Mouse (Mus musculus): ENCODE results near the gene Cep170. TPM values are rescaled to one million over a fixed set of nuclear protein-coding genes. Genes with fewer than 3 reads are reported as not detected.
A peak's percentile ranks its signal among the peaks of the same experiment; 100 is the strongest.

Gene Cep170
- total and polyA plus RNA-seq, 2 experiments: 1.6 to 6.4 TPM

DNA sequence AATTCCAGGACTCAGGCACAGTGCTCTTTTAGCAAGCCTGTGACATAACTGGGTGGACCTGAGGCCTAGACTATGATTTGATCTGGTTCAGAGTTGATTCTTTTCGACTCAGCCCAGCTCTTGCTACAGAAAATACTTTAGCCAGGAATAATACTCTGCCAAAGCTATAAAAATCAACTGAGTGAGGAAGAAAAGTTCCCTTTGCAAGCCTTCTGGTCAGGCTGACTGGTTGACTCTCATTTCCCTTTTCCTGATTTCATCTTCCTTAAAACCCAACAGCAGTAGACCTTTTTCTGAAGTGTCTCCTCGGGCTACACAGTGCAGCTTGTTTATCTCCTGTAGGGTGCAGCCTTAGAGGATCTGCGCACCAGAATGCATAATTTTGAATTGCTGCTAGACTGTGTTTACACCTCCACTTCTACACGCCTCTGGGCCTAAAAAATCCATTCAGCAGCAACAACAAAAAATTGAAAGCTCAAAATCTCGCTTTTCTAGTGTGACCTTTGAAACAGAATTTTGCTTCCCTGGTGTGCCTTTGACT lies 14.1 kb upstream of the Cep170 start:
- 68% methylated on average over 5 of the region's 5 CpGs for WGBS
- Histone ChIP-seq H3K79me2 (ENCODE audit: control insufficient read depth, insufficient read depth, low read length) (peaks cover 5% of the 10 kb centered on the region; the same call in 1 of the 2 replicates), H3K36me3 (ENCODE audit: control insufficient read depth, insufficient read depth, low read length) (peaks cover 9% of the 10 kb centered on the region), H3K4me1 (ENCODE audit: control insufficient read depth, insufficient read depth, low read length) (peaks cover 11% of the 10 kb centered on the region), H3K27ac (replicated peaks; ENCODE audit: insufficient read depth, low read depth, low read length) (no peak overlapping the region; the same call in 1 of the 2 replicates), H3K4me3 (ENCODE audit: insufficient read depth, low read depth, low read length) (no peak overlapping the region), H3K27me3 (ENCODE audit: control insufficient read depth, insufficient read depth, low read length) (no peaks in the 10 kb centered on the region), H3K9ac (ENCODE audit: low read depth, low read length) (no peak overlapping the region)
- peak; percentile 41 for DNase-seq (ENCODE audit: extremely low read depth, low read depth, low spot score)
- no peak for TF ChIP-seq CTCF (IDR thresholded peaks at IDR 0.05; ENCODE audit: low read depth, low read length)
- no peak for TF ChIP-seq POLR2A (IDR thresholded peaks at IDR 0.05; ENCODE audit: extremely low read depth, insufficient read depth, low read length)

DNA sequence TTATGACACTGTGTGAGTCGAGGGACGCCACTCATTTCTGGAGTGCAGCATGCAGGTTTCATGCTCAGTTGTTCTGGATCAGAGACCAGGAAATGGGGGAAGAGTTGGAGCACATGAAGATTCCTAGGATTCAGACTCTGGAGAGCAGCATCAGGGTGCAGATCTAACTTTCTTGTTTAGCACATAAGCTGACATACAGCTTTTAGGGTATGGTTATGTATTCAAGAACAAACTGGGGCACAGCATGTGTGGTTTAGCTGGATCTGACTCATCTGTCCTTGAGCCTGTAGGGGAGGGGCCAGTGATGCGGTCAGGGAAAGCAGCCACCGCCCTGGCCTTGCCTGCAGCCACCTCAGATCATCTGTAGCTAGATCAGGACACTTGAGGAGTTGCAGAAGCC lies 13.5 kb upstream of the Cep170 start:
- 67% methylated on average over 4 of the region's 4 CpGs for WGBS

DNA sequence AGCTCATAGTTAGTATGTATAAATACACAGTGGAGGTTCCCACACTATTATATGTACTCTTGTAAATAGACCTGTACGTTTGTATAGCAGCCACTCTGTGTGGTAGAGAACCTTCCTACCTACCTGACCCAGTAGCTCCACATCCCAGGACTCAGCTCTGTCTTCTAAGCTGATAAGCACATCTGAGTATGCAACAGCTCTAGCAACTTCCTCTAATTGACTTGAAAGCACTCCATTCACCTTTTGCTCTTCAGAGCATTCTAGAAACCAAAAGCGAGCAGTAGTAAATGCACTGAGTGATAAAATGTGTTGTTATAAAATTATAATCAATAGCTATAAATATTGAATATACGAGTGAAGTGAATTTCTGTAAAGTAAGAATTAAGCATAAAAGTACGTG lies 13.1 kb upstream of the Cep170 start:
- Histone ChIP-seq H3K36me3 (ENCODE audit: control insufficient read depth, insufficient read depth, low read length) (peaks cover 8% of the 10 kb centered on the region), H3K4me3 (ENCODE audit: insufficient read depth, low read depth, low read length) (no peak overlapping the region), H3K4me1 (ENCODE audit: control insufficient read depth, insufficient read depth, low read length) (peaks cover 9% of the 10 kb centered on the region; the same call in 1 of the 2 replicates), H3K27ac (replicated peaks; ENCODE audit: insufficient read depth, low read depth, low read length) (no peak overlapping the region), H3K9ac (ENCODE audit: low read depth, low read length) (no peak overlapping the region), H3K27me3 (ENCODE audit: control insufficient read depth, insufficient read depth, low read length) (no peaks in the 10 kb centered on the region), H3K79me2 (ENCODE audit: control insufficient read depth, insufficient read depth, low read length) (peaks cover 5% of the 10 kb centered on the region; the same call in 1 of the 2 replicates)
- 80% methylated on average over 4 of the region's 4 CpGs for WGBS
- TF ChIP-seq CTCF (IDR thresholded peaks at IDR 0.05; ENCODE audit: low read depth, low read length): no peak
- no peak for TF ChIP-seq POLR2A (IDR thresholded peaks at IDR 0.05; ENCODE audit: extremely low read depth, insufficient read depth, low read length)
- no peak for DNase-seq (ENCODE audit: extremely low read depth, low read depth, low spot score)

More for the DNA sequence above, 13.5 kb upstream of the Cep170 start:
- H3K27me3 ChIP-seq (ENCODE audit: control insufficient read depth, insufficient read depth, low read length): no peaks in the 10 kb centered on the region
- peaks cover 9% of the 10 kb centered on the region for H3K36me3 ChIP-seq (ENCODE audit: control insufficient read depth, insufficient read depth, low read length)
- H3K9ac ChIP-seq (ENCODE audit: low read depth, low read length): no peak overlapping the region
- DNase-seq (ENCODE audit: extremely low read depth, low read depth, low spot score): peak; percentile 33
- peak overlapping the region; percentile 27; the same call in 1 of the 2 replicates for H3K27ac ChIP-seq (replicated peaks; ENCODE audit: insufficient read depth, low read depth, low read length)
- H3K79me2 ChIP-seq (ENCODE audit: control insufficient read depth, insufficient read depth, low read length): peaks cover 5% of the 10 kb centered on the region; the same call in 1 of the 2 replicates
- no peak overlapping the region for H3K4me3 ChIP-seq (ENCODE audit: insufficient read depth, low read depth, low read length)
- H3K4me1 ChIP-seq (ENCODE audit: control insufficient read depth, insufficient read depth, low read length): peaks cover 9% of the 10 kb centered on the region; the same call in 1 of the 2 replicates
- TF ChIP-seq CTCF (IDR thresholded peaks at IDR 0.05; ENCODE audit: low read depth, low read length): no peak
- TF ChIP-seq POLR2A (IDR thresholded peaks at IDR 0.05; ENCODE audit: extremely low read depth, insufficient read depth, low read length): no peak

DNA sequence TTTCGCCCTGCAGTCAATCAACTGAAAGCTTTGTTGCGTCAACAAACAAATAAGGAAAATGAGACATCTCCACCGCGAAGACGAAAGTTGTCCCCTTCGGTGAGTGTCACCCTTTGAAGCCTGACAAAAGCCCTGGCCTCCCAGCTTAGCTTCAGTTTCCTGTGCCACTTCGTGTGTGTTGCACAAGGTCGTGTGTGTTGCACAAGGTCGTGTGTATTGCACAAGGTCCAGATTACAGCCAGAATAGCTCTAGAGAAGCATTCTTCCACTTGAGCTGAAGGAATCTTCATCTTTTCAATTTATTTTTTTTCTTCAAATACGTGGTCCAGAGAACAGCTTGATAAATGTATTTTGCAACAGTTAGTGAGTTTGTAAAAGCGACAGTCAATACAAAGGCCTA lies 12.3 kb upstream of the Cep170 start:
- WGBS: 16% methylated on average over 11 of the region's 11 CpGs
- no peaks in the 10 kb centered on the region for H3K27me3 ChIP-seq (ENCODE audit: control insufficient read depth, insufficient read depth, low read length)
- TF ChIP-seq POLR2A (IDR thresholded peaks at IDR 0.05; ENCODE audit: extremely low read depth, insufficient read depth, low read length) (no peak), CTCF (IDR thresholded peaks at IDR 0.05; ENCODE audit: low read depth, low read length) (no peak)
- peaks cover 5% of the 10 kb centered on the region; the same call in 1 of the 2 replicates for H3K79me2 ChIP-seq (ENCODE audit: control insufficient read depth, insufficient read depth, low read length)
- H3K4me1 ChIP-seq (ENCODE audit: control insufficient read depth, insufficient read depth, low read length): peaks cover 9% of the 10 kb centered on the region; the same call in 1 of the 2 replicates
- H3K27ac ChIP-seq (replicated peaks; ENCODE audit: insufficient read depth, low read depth, low read length): peak overlapping the region; percentile 88
- H3K36me3 ChIP-seq (ENCODE audit: control insufficient read depth, insufficient read depth, low read length): peaks cover 2% of the 10 kb centered on the region; the same call in 1 of the 2 replicates
- H3K9ac ChIP-seq (ENCODE audit: low read depth, low read length): no peak overlapping the region
- no peak overlapping the region for H3K4me3 ChIP-seq (ENCODE audit: insufficient read depth, low read depth, low read length)
- DNase-seq (ENCODE audit: extremely low read depth, low read depth, low spot score): peak; percentile 84

DNA sequence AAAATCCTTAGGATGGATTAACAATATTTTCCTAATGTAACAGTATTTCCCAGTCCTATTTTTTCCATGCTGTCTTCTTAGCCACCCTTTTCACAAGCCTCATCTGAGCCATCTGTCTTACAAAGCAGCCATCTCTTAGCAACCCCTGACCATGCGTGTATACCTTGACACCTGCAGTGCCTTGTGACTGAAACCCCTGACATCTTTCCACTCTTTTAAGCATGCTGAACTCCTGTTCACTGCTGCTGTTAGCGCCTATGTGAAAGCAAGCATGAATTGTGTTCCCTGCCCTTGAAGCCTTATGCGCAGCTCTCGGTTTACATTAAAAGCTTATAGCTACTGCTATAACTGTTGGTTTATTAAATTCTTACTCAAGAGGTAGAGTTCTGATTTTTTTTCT lies 11.2 kb upstream of the Cep170 start:
- Histone ChIP-seq H3K27me3 (ENCODE audit: control insufficient read depth, insufficient read depth, low read length) (no peaks in the 10 kb centered on the region), H3K9ac (ENCODE audit: low read depth, low read length) (no peak overlapping the region), H3K4me1 (ENCODE audit: control insufficient read depth, insufficient read depth, low read length) (peaks cover 9% of the 10 kb centered on the region), H3K27ac (replicated peaks; ENCODE audit: insufficient read depth, low read depth, low read length) (no peak overlapping the region), H3K79me2 (ENCODE audit: control insufficient read depth, insufficient read depth, low read length) (peaks cover 10% of the 10 kb centered on the region; the same call in 1 of the 2 replicates), H3K36me3 (ENCODE audit: control insufficient read depth, insufficient read depth, low read length) (peaks cover 2% of the 10 kb centered on the region; the same call in 1 of the 2 replicates), H3K4me3 (ENCODE audit: insufficient read depth, low read depth, low read length) (no peak overlapping the region)
- DNase-seq (ENCODE audit: extremely low read depth, low read depth, low spot score): no peak
- TF ChIP-seq CTCF (IDR thresholded peaks at IDR 0.05; ENCODE audit: low read depth, low read length) (no peak), POLR2A (IDR thresholded peaks at IDR 0.05; ENCODE audit: extremely low read depth, insufficient read depth, low read length) (no peak)
- WGBS: 97% methylated on average over 4 of the region's 4 CpGs

DNA sequence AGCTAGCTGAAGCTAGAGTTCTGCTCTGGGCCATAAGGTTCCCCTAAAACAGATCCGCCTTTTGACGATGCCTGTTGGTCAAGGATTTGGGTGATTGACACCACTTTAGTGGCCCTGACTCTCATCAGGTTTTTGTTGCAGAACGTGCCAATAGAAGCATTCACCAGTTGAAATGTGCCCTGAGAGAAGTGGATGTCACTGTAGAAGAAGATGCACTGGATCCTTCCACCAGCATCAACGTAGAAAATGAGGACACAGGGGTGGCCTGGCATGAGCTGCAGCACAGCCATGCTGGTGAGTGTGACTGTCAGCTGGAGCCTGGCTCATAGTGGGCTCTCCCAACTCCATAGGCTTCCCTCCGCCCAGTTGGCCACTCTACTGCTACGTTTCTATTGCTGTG lies 10.7 kb upstream of the Cep170 start:
- DNase-seq (ENCODE audit: extremely low read depth, low read depth, low spot score): no peak
- TF ChIP-seq CTCF (IDR thresholded peaks at IDR 0.05; ENCODE audit: low read depth, low read length): no peak
- TF ChIP-seq POLR2A (IDR thresholded peaks at IDR 0.05; ENCODE audit: extremely low read depth, insufficient read depth, low read length): no peak
- Histone ChIP-seq H3K9ac (ENCODE audit: low read depth, low read length) (no peak overlapping the region), H3K27ac (replicated peaks; ENCODE audit: insufficient read depth, low read depth, low read length) (no peak overlapping the region), H3K79me2 (ENCODE audit: control insufficient read depth, insufficient read depth, low read length) (peaks cover 13% of the 10 kb centered on the region; the same call in 1 of the 2 replicates), H3K36me3 (ENCODE audit: control insufficient read depth, insufficient read depth, low read length) (no peaks in the 10 kb centered on the region), H3K4me3 (ENCODE audit: insufficient read depth, low read depth, low read length) (no peak overlapping the region), H3K4me1 (ENCODE audit: control insufficient read depth, insufficient read depth, low read length) (peaks cover 13% of the 10 kb centered on the region), H3K27me3 (ENCODE audit: control insufficient read depth, insufficient read depth, low read length) (no peaks in the 10 kb centered on the region)
- 92% methylated on average over 6 of the region's 6 CpGs for WGBS
